In the genomic region with DNA sequence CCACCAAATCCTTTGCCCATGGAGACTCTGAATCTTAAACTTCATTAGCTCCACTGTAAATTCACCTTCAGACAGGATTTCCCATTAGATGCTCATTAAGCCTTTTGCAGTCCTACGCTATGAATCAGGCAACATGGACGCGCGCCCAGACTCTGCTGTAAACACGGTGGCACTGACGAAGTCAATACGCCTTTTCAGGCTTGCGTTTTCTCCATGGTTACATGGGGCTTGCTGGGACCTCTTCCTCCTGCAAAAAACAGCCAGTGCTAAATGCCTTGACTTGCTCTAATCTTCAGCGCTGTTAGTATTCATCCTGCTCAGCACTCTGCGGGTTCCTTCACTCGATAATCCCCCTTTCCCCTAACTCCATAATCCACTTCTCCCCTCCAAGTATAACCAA, we compare ENCODE assay signal across 8 mouse cellular contexts.
DNase-seq lines count a peak whose midpoint lies in the region; ATAC-seq lines count a peak whose summit lies in the region.

No protein-coding gene starts in this region.

- no peak overlapping the region for H3K4me2 ChIP-seq in hindbrain, embryonic 12.5 days (replicated peaks)
- H3K4me2 ChIP-seq in forebrain, embryonic 16.5 days (ENCODE audit: low read length), result peak overlapping the region; percentile 42
- peak overlapping the region; percentile 46 for H3K4me2 ChIP-seq in midbrain, embryonic 12.5 days (replicated peaks)

- WGBS in hindbrain, embryonic 12.5 days, result 48% methylated on average over 11 of the region's 11 CpGs
- 46% methylated on average over 11 of the region's 11 CpGs for WGBS in hindbrain, embryonic 10.5 days
- WGBS in forebrain, embryonic 16.5 days, result 4% methylated on average over 11 of the region's 11 CpGs
- WGBS in midbrain, embryonic 12.5 days, result 16% methylated on average over 11 of the region's 11 CpGs

- H3K27me3 ChIP-seq in hindbrain, embryonic 12.5 days, result no peaks in the 10 kb centered on the region
- H3K27me3 ChIP-seq in hindbrain, embryonic 10.5 days (ENCODE audit: insufficient read depth, poor library complexity, severe bottlenecking), result no peaks in the 10 kb centered on the region
- H3K27me3 ChIP-seq in forebrain, embryonic 16.5 days (replicated peaks; ENCODE audit: control insufficient read depth, insufficient read depth, low read length), result no peaks in the 10 kb centered on the region
- peaks cover 11% of the 10 kb centered on the region for H3K27me3 ChIP-seq in midbrain, embryonic 12.5 days

- no peak overlapping the region for H3K4me3 ChIP-seq in hindbrain, embryonic 12.5 days
- no peak overlapping the region for H3K4me3 ChIP-seq in hindbrain, embryonic 10.5 days
- H3K4me3 ChIP-seq in forebrain, embryonic 16.5 days (replicated peaks; ENCODE audit: low read length), result 0 out of 2 replicates have a peak overlapping the region, but pooled peaks have one; percentile 13
- 0 out of 2 replicates have a peak overlapping the region, but pooled peaks have one; percentile 9 for H3K4me3 ChIP-seq in midbrain, embryonic 12.5 days

- H3K36me3 ChIP-seq in hindbrain, embryonic 12.5 days, result no peaks in the 10 kb centered on the region
- no peaks in the 10 kb centered on the region for H3K36me3 ChIP-seq in hindbrain, embryonic 10.5 days
- H3K36me3 ChIP-seq in forebrain, embryonic 16.5 days (ENCODE audit: control insufficient read depth, insufficient read depth), result no peaks in the 10 kb centered on the region
- no peaks in the 10 kb centered on the region for H3K36me3 ChIP-seq in midbrain, embryonic 12.5 days

- H3K9me3 ChIP-seq in hindbrain, embryonic 12.5 days (replicated peaks), result no peaks in the 10 kb centered on the region
- H3K9me3 ChIP-seq in hindbrain, embryonic 10.5 days, result no peaks in the 10 kb centered on the region
- H3K9me3 ChIP-seq in forebrain, embryonic 16.5 days (ENCODE audit: control insufficient read depth, low read length), result no peaks in the 10 kb centered on the region
- H3K9me3 ChIP-seq in midbrain, embryonic 12.5 days, result no peaks in the 10 kb centered on the region

- peak; percentile 27; the same call in 1 of the 2 replicates for ATAC-seq in hindbrain, embryonic 12.5 days (ENCODE audit: low FRiP score)
- ATAC-seq in forebrain, embryonic 16.5 days, result peak; percentile 83
- peak; percentile 81 for ATAC-seq in midbrain, embryonic 12.5 days (ENCODE audit: low FRiP score, low read depth)
- no peak for ATAC-seq in inflammation-experienced regulatory T-cells, adult 6 months

- H3K9ac ChIP-seq in hindbrain, embryonic 12.5 days, result no peak overlapping the region
- no peak overlapping the region for H3K9ac ChIP-seq in forebrain, embryonic 16.5 days (replicated peaks; ENCODE audit: low read depth, low read length)
- no peak overlapping the region for H3K9ac ChIP-seq in midbrain, embryonic 12.5 days (replicated peaks)

- no peak for DNase-seq in hindbrain, embryonic 10.5 days (ENCODE audit: low spot score)
- peak; percentile 80 for DNase-seq in layer of hippocampus, adult 9-11 months
- peak; percentile 12 to 33 for DNase-seq in urinary bladder, postnatal 36 days (ENCODE audit: low spot score in 2 of 2)
- no peak for DNase-seq in adrenal gland, postnatal 14 days

- H3K4me1 ChIP-seq in hindbrain, embryonic 12.5 days, result peaks cover 11% of the 10 kb centered on the region
- H3K4me1 ChIP-seq in hindbrain, embryonic 10.5 days (replicated peaks), result peaks cover 16% of the 10 kb centered on the region
- peaks cover 18% of the 10 kb centered on the region for H3K4me1 ChIP-seq in forebrain, embryonic 16.5 days (replicated peaks; ENCODE audit: control insufficient read depth, insufficient read depth, low read length)
- H3K4me1 ChIP-seq in midbrain, embryonic 12.5 days, result peaks cover 18% of the 10 kb centered on the region

- H3K27ac ChIP-seq in hindbrain, embryonic 12.5 days, result no peak overlapping the region
- H3K27ac ChIP-seq in hindbrain, embryonic 10.5 days, result no peak overlapping the region
- no peak overlapping the region for H3K27ac ChIP-seq in forebrain, embryonic 16.5 days (ENCODE audit: low read length)
- no peak overlapping the region for H3K27ac ChIP-seq in midbrain, embryonic 12.5 days (replicated peaks)

Comparison
In these comparisons a context has a peak if more than half of its experiments do, and no peak if none do; other contexts are left out.
1. H3K4me3 ChIP-seq: peak in forebrain, embryonic 16.5 days (single experiment) and midbrain, embryonic 12.5 days (single experiment); none in hindbrain, embryonic 12.5 days (single experiment) and hindbrain, embryonic 10.5 days (single experiment).
2. DNase-seq: peak in layer of hippocampus, adult 9-11 months (single experiment) and urinary bladder, postnatal 36 days (2 of 2); none in hindbrain, embryonic 10.5 days (single experiment) and adrenal gland, postnatal 14 days (single experiment).